Mouse (Mus musculus) brain, embryonic 14.5 days (tissue): ENCODE measurements around the gene Ncbp2.

Experiments
- CTCF ChIP-seq: fragments of 200-500 bp; IDR thresholded peaks from 2 replicates; pipeline ENCODE4 v1.5.1; 2012; ENCODE audit warnings: inconsistent platforms, mild to moderate bottlenecking, moderate library complexity, borderline replicate concordance; ENCODE audit not compliant: insufficient read depth, insufficient read length; ENCODE audit errors: extremely low read depth
- POLR2A ChIP-seq: fragments of 200-500 bp; IDR thresholded peaks from 2 replicates; pipeline ENCODE4 v1.6.1; 2012; ENCODE audit warnings: mild to moderate bottlenecking, inconsistent platforms, borderline replicate concordance; ENCODE audit not compliant: poor library complexity, insufficient read depth, insufficient read length, severe bottlenecking; ENCODE audit errors: extremely low read depth

DNA sequence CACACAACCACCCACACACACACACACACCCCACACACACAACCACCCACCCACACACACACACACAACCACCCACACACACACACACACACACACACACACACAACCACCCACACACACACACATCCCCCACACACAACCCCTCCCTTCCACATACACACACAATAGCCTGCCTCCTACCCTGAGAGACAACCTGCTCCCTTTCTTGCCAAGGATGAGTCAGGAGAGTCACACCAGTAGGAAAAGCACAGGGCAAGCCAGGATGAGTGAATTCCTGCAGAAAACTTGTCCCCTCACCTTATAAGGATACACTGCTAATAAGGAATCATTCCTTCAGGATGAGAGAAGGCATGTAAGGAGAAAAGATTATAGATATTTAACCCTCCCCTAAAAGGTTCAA lies 45.6 kb downstream of the Ncbp2 start:
- TF ChIP-seq CTCF (no peak), POLR2A (no peak)
